Mouse (Mus musculus) cerebellum, adult 2 months (tissue): ENCODE measurements at regions not wholly inside any gene's neighbourhood (a gene's known extent, or its start where the extent isn't known, plus 50 kb on each side); places are given as distances from the start of the nearest gene placed in this dataset.

Experiments
- DNase-seq, 2 experiments: peaks; one replicate each; pipeline ENCODE4 v3.0.0; 2021
- H3K27ac ChIP-seq: fragments of 200-500 bp; 2 replicates; pipeline ENCODE4 v1.5.1; 2012; ENCODE audit warnings: low read length, control low read depth, inconsistent platforms; ENCODE audit not compliant: insufficient read depth
- H3K27me3 ChIP-seq: fragments of 200-500 bp; 2 replicates; pipeline ENCODE4 v1.6.1; 2012; ENCODE audit warnings: inconsistent platforms, mild to moderate bottlenecking, low read length, moderate library complexity; ENCODE audit not compliant: control insufficient read depth, insufficient read depth
- H3K4me1 ChIP-seq: fragments of 200-500 bp; 2 replicates; pipeline ENCODE4 v1.6.1; 2011; ENCODE audit warnings: low read length; ENCODE audit not compliant: control insufficient read depth, insufficient read depth
- H3K4me3 ChIP-seq: fragments of 200-500 bp; replicated peaks from 2 replicates; pipeline ENCODE3; 2011; ENCODE audit warnings: mild to moderate bottlenecking, low read depth, low read length, control low read depth; ENCODE audit not compliant: insufficient read depth
- CTCF ChIP-seq: fragments of 200-500 bp; IDR thresholded peaks from 2 replicates; pipeline ENCODE4 v1.5.1; 2011; ENCODE audit warnings: low read depth, mild to moderate bottlenecking, control low read depth, low read length, moderate library complexity, borderline replicate concordance; ENCODE audit not compliant: insufficient read depth
- POLR2A ChIP-seq: fragments of 200-500 bp; IDR thresholded peaks from 2 replicates; pipeline ENCODE4 v1.6.1; 2011; ENCODE audit warnings: low read length, control low read depth, borderline replicate concordance; ENCODE audit not compliant: insufficient read depth
- WGBS: fragments of 180-500 bp; shearing (Covaris S2); methylation state at CpG from one replicate; pipeline ENCODE4 v1.1.7; 2018; 5-methylcytosine and 5-hydroxymethylcytosine counted together

DNA sequence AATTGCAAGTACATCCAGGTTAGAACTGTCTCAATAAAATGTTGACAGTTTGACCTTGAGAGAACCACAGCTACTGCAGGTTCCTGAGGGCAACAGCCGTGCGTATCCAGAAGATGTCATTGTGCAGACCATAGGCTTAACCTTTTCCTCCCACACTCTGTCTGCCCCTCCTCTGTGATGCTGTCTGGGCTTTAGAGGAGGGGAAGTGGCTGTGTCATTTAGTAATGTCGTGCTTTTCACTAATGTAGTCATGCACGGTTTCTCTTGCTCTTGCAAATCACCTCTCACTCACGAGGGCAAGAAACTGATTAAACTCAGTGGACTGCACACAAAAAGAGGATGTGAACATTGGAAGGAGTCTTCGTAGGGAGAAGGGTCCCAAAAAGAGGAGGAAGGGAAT, 443.8 kb upstream of the Tom1l1 start:
- no peak overlapping the region for H3K4me3 ChIP-seq
- no peak for TF ChIP-seq POLR2A
- TF ChIP-seq CTCF: no peak
- no peaks in the 10 kb centered on the region for H3K27me3 ChIP-seq
- no peak overlapping the region for H3K27ac ChIP-seq
- no peak for DNase-seq
- no peaks in the 10 kb centered on the region for H3K4me1 ChIP-seq
- WGBS: 29% methylated on average over 6 of the region's 6 CpGs

DNA sequence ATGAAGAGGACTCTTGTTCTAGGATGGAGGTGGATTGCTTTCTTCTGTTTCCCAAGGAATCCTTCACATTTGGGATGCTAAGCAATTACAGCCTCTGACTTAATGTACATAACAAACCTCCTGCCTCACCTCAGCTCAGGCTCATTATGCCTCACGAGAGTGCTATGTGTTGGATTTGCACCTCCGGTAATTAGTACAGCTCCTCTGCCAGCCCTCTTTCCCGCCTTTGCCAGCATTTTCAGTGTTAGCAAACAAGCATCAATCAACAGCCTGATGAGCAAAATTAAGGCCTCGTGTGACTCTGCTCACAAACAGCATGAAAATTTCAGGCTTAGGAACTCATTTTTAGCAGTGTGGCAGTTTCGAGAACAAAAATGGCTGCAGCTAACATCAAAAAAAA, 410.0 kb upstream of the Tom1l1 start:
- WGBS: 61% methylated on average over 5 of the region's 5 CpGs

DNA sequence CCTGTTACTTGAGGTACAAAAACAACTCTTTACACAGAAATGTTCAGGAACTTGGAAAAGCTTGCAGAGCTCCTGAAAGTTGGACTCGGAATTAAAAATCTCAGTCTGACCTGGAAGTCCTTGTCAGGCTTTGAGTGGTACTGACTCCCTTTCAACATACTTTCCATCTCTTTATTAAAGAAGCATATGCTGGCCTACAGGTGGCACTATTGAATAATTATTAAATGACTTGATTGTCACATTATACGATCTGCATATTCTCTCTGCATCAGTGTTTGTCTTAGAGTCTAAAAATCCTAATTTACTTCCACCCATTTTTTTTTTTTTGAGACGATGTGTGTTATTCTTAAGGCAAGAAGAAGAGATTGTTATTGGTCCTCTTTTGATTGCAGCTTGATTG, 409.4 kb upstream of the Tom1l1 start:
- H3K4me3 ChIP-seq: no peak overlapping the region
- no peaks in the 10 kb centered on the region for H3K4me1 ChIP-seq
- WGBS: 59% methylated on average over 3 of the region's 3 CpGs
- peak in 1 of 2 experiments; percentile 0 for DNase-seq
- TF ChIP-seq POLR2A (no peak), CTCF (no peak)
- no peaks in the 10 kb centered on the region for H3K27me3 ChIP-seq
- H3K27ac ChIP-seq: no peak overlapping the region

More for the DNA sequence above, 410.0 kb upstream of the Tom1l1 start:
- TF ChIP-seq CTCF (no peak), POLR2A (no peak)
- Histone ChIP-seq H3K27ac (no peak overlapping the region), H3K27me3 (no peaks in the 10 kb centered on the region), H3K4me3 (no peak overlapping the region), H3K4me1 (no peaks in the 10 kb centered on the region)
- no peak for DNase-seq

DNA sequence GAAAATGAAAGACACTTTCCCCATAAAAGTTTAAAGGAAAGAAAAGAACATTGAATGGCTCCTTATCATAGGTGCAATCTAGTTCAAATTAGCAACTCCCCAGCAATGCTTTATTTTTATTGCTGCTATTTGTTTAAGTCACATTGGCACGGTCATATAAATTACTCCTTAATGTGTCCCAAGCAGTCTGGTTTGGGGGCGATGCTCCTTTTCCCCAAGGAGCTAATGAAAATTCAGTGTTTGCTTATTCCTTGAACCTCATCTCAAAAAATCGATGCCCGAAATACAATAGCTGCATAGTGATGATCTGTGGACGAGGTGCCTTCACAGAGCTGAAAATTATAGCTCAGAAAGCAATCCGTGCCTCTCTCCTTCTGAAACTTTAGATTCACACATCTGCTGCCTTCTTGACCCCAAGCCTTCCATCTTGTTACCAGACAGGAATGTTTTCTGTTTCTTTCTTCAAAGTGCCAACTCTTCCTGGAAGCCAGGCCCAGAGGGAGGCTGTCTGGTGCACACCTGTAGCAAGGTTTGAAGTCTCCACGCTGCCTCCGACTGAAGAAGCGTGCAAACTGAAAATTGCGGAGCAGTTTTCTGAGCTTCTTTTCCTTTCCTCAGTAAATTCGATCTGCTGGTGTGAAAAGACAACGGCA, 408.0 kb upstream of the Tom1l1 start:
- DNase-seq: no peak
- no peak for TF ChIP-seq POLR2A
- no peak for TF ChIP-seq CTCF
- no peaks in the 10 kb centered on the region for H3K4me1 ChIP-seq
- no peak overlapping the region for H3K27ac ChIP-seq
- H3K27me3 ChIP-seq: no peaks in the 10 kb centered on the region
- no peak overlapping the region for H3K4me3 ChIP-seq
- 88% methylated on average over 12 of the region's 12 CpGs for WGBS

DNA sequence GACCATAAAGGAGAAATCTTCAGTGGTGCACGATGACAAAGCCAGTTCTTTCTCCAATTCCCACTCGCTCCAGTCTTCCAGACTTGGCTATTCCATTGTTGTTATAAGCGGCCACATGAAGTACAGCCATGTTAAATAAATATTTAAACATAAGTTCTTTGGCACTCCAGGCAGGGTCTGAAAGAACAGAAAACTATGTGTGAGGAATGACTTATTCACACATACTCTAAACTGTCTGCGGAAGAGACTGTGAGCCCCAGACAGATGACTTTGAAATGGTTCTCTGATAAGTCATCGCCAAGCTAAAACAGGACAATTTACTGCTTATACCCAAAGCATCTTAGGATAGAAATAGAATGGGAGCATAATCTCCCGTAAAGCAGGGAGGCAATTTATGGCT, 377.2 kb upstream of the Tom1l1 start:
- TF ChIP-seq CTCF (no peak), POLR2A (no peak)
- no peaks in the 10 kb centered on the region for H3K4me1 ChIP-seq
- 88% methylated on average over 6 of the region's 6 CpGs for WGBS
- no peak overlapping the region for H3K27ac ChIP-seq
- DNase-seq: no peak
- H3K27me3 ChIP-seq: no peaks in the 10 kb centered on the region
- no peak overlapping the region for H3K4me3 ChIP-seq

DNA sequence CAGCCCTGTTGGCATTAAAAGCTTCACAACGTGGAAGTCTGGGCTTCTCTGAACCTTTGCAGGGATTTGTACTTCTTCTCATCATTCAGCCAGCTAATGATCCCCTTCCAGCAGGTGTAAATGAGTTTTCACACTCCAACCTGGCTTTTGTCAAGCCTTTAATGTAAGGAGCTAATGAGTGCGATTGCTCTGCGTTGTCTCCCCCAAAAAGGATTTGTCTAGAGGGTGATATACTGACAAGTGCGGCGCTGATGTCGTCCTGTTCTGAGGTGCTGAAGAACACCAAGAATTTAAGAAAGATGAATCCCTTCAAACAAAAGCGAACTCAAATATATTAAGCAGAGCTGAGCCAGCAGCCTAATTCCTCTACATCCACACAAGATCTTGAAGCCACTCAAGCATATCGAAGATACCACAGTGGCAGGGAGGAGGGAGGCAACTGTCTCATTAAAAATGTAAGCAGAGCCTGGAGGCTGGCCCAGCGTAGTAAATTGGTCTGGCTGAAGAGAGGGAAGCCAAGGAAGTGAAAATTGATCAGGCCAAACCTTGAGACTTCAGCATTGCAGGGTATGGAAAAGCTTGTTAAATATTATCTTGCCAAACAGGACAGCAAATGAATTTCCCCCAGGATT, 368.9 kb upstream of the Tom1l1 start:
- TF ChIP-seq CTCF: no peak
- no peak for TF ChIP-seq POLR2A
- WGBS: 58% methylated on average over 9 of the region's 9 CpGs
- Histone ChIP-seq H3K4me3 (no peak overlapping the region), H3K27ac (no peak overlapping the region), H3K4me1 (no peaks in the 10 kb centered on the region), H3K27me3 (no peaks in the 10 kb centered on the region)
- DNase-seq: no peak

DNA sequence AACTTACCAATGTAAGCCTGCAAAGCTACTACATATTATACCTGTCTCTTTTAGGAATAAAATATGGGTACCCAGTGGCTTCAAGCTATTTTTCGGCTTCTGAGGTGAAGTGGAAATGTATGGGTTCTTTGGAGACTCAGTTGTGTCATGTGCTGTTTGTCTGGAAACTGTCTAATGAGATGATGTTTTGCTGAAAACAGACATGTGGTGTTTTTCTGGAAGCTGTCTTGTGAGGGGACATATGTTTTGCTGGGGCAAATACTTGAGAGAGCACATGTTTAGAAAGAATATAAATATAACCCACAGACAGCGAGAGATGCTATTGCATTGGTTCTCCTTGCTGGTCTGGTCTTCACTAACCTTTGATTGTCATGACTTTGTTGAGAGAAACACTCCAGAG, 365.2 kb upstream of the Tom1l1 start:
- Histone ChIP-seq H3K4me1 (no peaks in the 10 kb centered on the region), H3K4me3 (no peak overlapping the region), H3K27me3 (no peaks in the 10 kb centered on the region), H3K27ac (no peak overlapping the region)
- TF ChIP-seq CTCF: no peak
- no peak for TF ChIP-seq POLR2A
- DNase-seq: no peak
- whole genome bisulfite sequencing: 95% methylated on average over 2 of the region's 2 CpGs

DNA sequence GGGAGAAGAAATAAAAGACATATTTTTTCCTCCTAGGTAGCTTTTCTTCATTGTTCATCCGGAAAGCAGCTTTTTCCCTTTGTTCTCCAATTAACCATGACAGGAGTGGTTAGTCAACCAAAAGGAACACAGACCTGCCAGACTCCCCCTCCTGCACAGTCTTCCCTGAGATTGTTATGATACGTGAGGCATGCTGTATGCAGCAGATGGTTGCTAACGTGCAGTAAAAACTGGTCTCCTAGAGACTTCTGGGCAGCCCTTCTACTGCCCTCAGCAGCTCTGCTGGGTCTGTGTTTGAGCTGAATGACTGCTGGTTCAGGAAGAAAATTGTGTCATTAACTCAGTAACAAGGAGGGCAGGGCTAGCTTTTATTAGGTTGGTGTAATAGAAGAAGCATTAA, 363.5 kb upstream of the Tom1l1 start:
- no peaks in the 10 kb centered on the region for H3K4me1 ChIP-seq
- DNase-seq: no peak
- WGBS: 6% methylated on average over 3 of the region's 3 CpGs
- H3K27me3 ChIP-seq: no peaks in the 10 kb centered on the region
- no peak overlapping the region for H3K4me3 ChIP-seq
- TF ChIP-seq POLR2A: no peak
- no peak for TF ChIP-seq CTCF
- H3K27ac ChIP-seq: no peak overlapping the region
